Mouse (Mus musculus) liver, embryonic 14.5 days (tissue): ENCODE results near the gene Hyal3.

Source experiments
- CTCF ChIP-seq: IDR thresholded peaks from 2 replicates; pipeline ENCODE4 v1.5.1; 2016; ENCODE audit warnings: antibody characterized with exemption, low read depth, control low read depth
- EP300 ChIP-seq: IDR thresholded peaks from 2 replicates; pipeline ENCODE4 v1.6.1; 2016; ENCODE audit warnings: antibody characterized with exemption, low read depth

DNA sequence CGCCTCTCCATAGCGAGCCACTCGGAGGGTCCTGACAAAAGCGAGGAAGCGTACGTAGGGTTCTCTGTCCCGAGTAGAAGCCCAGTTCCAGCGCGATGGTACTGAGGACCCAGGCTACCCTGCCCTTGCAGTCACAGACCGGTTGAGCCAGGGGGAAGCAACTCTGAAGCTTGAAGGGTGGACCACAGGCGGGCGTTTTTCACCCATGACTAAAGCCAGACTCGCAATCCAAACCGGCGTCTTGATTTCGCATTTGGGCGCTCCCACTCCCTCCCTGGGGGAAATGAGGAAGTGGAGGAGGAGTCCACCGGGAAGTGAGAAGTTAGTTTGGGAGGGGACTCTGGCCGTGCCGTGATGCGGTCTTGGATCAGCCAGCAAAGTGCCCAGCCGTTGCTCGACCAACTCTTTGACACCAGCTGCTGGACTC lies 25.6 kb upstream of the Hyal3 start:
- TF ChIP-seq CTCF (no peak), EP300 (no peak)
